Mouse (Mus musculus) frontal cortex, postnatal 14 days (tissue): Measurements from ENCODE around the gene Olfr824.
"Not testable (repeated sequence)": the region's sequence is repeated elsewhere in the genome, so short reads cannot be mapped to it uniquely, and the experiment has no call there.

Source experiments
- DNase-seq, 2 experiments: peaks; one replicate each; pipeline ENCODE4 v3.0.0; 2022; ENCODE audit warnings: low spot score in 2 of 2

Gene Olfr824

DNA sequence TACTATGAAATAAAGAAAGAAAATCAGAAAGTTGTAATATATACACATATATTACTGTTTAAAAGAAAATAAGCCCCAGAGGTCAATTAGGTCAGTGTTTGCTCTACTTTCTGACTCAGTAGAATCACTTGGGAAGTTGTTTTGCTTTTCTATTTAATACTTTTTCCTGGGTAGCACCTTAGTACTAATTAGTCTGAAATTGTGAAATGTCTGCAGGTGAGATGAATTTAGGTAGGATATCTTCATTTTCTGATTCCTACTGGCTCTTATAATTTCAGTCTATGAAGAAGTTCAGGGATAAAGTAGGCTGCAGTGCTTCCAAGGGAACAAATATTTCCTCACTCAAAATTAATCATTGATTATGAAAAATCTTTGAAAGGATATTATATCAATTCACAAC lies at the start of gene Olfr824:
Gene Olfr824, minus strand, starts transcription at position 101 of the 400 bp plus-strand sequence.
- DNase-seq: not testable (repeated sequence)

DNA sequence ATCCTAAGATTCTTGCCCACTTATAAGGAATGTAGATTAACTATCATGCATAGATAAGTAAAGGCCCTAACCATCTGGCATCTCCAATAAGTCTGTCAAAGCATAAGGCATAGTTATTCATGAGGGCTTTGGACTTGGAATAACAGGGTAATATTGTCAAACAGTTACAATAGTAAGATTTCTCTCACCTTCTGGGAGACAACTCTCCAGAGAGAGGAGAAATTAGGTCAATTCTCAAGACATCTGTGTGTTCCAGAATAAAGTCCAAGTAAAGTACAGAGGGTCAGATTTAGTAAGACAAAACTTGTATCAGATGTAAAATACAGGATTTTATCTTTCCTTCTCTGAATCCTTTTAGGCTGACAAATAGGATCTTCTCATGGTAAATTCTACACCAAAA lies 36.9 kb upstream of the Olfr824 start, which contains the start of gene Olfr825:
Gene Olfr825, minus strand, starts transcription at position 101 of the 400 bp plus-strand sequence.
- DNase-seq: no peak

DNA sequence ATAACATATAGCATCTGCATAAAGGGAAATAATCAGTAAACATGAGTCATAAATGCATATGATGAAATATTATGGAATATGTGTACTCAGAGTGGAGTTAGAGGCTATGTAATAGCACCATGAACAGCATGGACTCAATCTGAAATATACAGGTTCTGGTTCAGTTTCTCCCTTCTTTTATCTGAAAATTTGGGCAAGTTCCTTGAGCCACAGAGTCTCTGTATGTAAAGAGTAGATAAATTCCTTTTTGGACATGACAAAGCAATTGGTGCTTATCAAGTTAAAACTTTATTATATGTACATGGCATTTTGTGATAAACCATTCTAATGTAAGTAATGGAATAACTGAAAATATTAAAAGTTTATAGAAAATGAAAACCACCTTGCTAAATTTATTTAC lies 35.4 kb upstream of the Olfr824 start:
- no peak for DNase-seq

DNA sequence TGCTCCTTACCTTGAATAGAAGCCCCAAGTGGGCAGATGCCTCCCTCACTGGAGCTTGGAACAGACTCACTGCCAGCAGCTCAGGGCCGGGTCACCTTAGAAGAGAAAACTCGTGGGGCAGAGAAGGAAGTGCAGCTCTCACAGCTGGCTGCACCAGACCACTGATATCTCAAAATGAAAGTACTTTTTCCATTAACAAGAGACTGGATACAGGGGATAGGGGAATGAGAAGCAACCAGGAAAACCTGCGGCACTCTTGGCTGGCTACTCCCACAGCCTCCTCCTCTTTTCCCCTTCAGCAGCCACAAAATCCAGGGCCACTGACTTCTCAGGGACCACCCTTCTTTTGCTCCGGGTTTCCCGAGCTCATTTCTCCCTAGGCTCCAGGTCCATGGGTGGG lies 14.3 kb upstream of the Olfr824 start:
- DNase-seq: no peak

DNA sequence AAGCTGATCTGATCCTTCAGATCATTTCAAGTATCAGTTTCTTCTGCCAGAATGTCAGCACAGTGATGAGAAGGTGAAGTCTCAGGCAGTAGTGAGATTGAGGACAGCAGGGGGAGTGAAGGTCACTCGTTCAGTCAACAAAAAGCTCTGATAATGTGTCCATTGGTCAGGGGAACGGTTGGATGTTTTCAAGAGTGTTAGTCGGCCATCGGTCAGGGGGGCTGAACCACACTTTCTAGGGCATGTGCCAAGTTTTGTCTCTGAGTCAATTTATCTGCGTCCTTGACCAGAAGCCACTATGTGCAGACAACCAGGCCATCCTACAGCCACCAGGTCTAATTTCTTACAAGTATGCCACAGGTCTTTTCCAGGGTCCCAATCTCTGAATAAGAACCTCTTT lies 12.7 kb upstream of the Olfr824 start:
- not testable (repeated sequence) for DNase-seq

DNA sequence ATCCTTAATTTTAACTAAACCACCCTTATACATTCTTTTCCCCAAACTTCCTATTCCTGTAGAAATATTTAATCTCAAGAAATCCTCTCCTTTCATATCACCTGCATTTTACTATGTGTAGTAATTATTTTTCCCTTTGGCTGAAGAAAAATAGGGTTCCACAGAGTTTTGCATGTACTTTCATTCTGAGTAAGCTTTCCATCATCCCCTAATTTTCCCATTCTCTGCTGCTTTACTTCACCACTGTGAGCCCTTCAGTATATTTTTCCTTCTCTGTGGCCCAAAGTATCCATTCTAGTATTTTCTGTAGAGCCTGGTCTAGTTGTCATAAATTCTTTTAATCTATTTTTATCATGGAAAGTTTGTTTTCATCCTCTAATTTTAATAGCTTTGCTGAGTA lies 5.0 kb upstream of the Olfr824 start:
- no peak for DNase-seq

DNA sequence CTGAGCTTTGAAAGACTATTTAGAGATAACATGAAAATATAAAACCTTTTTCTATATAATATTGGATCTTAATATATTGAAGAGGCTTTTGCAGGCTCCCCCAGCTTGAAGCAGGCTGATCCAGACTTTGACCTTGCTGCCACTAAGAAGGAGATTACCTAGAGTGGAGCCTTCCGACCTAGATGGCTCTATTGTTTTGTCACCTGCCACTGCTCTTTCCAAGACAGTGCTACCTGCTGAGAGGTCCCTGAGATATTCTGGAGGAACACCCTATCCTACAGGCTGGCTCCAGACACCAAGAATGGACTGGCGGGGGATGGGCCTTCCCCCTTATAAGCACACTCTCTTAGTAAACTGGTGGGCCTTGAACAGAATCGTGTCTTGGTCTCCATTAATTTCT lies 13.8 kb downstream of the Olfr824 start:
- not testable (repeated sequence) for DNase-seq

DNA sequence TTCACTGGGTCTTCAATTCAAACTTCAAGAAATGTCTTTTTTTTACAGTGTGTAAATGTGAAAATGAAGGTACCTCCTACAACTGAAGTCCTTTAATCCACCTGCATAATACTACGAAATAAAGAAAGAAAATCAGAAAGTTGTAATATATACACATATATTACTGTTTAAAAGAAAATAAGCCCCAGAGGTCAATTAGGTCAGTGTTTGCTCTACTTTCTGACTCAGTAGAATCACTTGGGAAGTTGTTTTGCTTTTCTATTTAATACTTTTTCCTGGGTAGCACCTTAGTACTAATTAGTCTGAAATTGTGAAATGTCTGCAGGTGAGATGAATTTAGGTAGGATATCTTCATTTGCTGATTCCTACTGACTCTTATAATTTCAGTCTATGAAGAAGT lies 14.5 kb downstream of the Olfr824 start, which contains the start of gene Olfr823:
Gene Olfr823, minus strand, starts transcription at position 101 of the 400 bp plus-strand sequence.
- not testable (repeated sequence) for DNase-seq

DNA sequence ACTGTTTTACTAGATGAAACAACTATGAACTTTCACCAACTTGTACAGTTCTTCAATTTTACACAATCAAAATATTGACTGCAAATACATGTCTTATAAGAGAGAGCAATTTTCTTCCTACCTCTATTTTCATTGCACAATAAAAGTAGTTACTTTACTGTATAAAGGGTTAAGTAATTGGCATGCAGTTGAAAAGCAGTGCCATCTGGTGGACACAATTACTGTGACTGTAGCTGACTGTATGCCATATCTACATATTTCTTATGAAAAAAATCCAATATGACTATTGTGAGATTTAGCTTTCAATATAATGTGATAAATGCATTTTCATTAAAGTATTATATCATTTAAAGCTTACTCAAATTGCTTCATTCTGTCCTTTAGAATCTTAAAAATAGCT lies 33.7 kb downstream of the Olfr824 start:
- no peak for DNase-seq

DNA sequence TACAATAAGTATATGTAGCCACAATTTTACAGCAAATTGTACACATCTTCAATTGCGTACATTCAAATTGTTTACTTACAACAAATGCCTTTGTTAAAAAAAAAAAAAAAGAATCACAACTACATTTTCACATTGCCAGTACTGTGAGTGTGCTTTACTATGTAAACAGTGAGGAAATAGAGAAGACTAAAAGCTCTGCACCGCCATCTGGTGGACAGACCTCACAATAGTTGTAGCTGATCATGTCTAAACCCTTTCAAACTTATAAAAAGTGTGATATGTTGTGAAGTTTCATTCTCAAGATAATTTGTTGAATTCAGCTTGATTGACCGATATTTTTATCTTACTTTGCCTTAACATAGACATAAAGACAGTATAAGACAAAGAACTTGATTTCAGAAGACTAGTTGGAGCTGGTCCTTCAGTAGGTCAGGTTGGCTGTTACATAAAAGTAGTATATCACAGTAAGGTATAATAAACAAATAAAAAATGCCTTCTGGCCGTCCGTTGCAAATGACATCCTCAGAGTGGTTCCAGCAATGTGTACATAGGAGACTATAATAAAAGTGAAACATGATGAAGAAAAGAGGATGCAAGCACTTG lies 36.9 kb downstream of the Olfr824 start:
- DNase-seq: peak; percentile 14 to 69
